Mouse (Mus musculus): ENCODE measurements at regions not wholly inside any gene's neighbourhood (a gene's known extent, or its start where the extent isn't known, plus 50 kb on each side); places are given as distances from the start of the nearest gene placed in this dataset.
A peak's percentile ranks its signal among the peaks of the same experiment; 100 is the strongest.

DNA sequence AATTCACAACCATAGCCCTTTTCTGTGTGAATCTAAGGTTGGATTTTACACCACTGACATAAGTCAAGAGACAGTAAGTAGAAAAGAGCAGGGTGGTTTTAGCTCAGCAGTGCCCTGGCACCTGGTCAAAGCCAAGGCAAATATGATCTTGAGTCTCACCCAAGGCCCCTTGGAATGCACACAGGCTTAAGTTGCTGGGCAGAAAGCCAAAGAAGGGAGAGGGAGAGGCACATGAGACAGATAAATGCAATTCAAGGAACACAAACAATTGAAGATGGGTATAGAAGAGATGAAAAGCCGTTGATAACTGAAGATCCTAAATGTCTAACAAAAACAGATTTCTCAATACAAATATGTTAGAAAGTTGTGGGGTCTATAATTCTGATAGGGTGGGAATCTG is 335.1 kb upstream of the Pik3r1 start:
- intact Hi-C loops (cut with DNase I): no loop called here
- no peak for DNase-seq (ENCODE audit: low spot score)

DNA sequence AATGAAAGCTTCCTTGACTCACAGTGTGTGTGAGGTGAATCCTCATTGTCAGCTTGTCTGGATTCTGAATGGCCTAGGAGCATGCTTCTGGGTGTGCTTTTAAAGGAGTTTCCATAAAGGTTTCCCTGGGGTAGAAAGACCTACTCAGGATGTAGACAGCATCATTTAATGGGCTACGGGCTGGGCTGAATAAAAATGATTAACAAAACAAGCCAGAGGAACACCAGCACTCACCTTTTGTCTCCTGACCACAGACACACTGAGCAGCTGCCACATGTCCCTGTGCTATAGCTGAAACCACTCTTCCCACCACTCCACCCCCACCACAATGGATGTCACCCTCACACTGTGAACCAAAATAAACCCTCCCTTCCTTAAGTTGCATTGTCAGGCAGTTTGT is 338.2 kb upstream of the Pik3r1 start:
- DNase-seq (ENCODE audit: low spot score): no peak
- intact Hi-C loops (cut with DNase I): no loop called here

DNA sequence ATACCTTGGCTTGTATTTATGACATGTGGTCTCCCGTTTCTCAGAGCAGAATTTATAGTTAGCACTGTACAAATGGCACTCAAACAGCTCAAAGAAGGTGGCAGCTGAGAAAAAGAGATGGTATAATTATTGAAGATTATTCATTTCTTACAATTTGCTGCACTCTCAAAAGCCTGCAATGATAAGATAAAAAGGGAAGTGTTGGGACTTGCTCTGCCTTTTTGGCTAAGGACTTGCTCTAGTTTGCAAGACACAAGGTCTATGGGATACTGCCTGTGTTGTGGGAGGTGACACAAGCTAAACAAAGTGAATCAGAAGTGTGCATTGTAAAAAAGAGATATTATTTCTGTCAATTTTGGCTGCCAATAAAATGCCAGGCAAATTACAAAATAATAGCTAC is 340.2 kb upstream of the Pik3r1 start:
- no peak for DNase-seq (ENCODE audit: low spot score)
- intact Hi-C loops (cut with DNase I): no loop called here

DNA sequence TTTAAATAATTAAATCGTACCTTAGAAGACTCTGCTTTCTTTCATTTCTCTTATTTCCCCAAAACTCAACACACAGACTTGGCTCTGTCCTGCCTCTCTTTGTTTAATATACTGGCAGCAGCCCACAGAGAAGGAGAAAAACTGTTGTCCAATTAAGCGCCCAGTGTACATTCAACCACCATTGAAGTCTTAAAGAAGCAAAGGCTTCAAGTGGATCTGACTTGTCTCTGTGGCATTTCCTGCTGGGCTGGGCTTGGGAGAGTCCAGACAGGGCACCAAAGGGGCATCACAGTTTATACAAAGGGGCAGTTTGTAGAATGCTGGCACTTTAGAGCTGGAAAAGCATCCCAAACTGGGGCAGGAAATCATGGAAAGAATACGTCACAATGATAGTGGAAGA is 340.9 kb upstream of the Pik3r1 start:
- intact Hi-C loops (cut with DNase I): no loop called here
- DNase-seq (ENCODE audit: low spot score): no peak

DNA sequence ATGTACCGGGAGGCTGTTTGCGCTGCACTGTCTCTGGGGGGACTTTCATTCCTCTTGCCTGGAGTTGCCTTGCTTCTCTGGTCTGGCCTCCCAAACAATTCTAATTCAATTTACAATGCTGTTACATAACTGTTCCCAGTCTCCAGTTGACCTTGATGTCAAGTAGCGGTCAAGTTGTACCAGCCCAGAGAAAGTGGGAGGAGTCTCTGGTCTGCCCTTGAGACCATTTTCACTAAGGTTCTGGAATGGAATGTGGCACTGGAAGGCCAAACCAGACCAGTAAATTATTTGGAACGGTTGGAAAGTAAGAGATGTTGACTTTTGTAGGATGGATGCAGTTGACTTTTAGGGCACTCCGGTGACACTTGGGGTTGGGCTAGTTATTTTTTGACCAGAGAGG is 345.9 kb upstream of the Pik3r1 start:
- peak; percentile 1 for DNase-seq (ENCODE audit: low spot score)
- intact Hi-C loops (cut with DNase I): no loop called here

DNA sequence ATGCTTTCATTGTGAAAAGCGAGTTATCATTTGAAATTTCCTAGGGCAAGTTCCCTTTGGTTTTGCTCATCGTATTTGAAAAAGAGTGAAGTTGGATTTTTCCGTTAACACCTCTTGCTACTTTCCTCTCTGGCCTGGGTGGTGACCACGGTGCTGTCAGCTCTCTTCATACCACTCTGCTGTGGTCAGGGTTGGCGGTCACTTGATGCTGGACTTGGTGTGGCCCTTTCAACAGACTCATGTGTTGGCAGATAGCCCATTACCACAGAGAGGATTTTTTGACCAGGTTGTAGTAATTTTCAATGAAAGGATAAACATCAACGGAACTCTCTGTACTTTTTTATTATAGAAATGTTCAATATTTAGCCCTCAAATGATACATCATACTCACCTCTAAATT is 354.3 kb upstream of the Pik3r1 start:
- intact Hi-C loops (cut with DNase I): no loop called here
- no peak for DNase-seq (ENCODE audit: low spot score)

DNA sequence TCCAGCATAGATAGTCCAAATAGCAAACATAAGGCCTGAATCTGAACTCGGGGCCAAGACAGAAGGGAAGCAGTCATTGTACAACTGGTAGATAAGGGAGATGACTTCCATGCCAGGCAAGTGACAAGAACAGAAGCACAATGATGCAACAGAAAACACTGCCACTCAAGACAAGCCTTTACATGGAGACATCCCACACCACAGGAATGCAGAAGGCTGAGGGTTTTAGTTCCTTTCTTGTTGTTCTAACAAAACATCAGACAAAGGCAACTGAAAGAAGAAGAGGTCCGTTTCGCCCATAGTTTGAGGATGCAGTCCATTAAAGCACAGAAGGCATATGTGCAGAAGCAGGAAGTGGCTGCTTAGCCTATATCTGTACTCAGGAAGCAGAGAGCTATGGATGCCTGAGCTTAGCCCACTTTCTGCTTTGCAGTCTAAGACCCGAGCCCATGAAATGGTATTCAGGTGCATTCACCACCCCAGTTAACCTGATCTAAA is 360.0 kb upstream of the Pik3r1 start:
- intact Hi-C loops (cut with DNase I): no loop called here
- no peak for DNase-seq (ENCODE audit: low spot score)

DNA sequence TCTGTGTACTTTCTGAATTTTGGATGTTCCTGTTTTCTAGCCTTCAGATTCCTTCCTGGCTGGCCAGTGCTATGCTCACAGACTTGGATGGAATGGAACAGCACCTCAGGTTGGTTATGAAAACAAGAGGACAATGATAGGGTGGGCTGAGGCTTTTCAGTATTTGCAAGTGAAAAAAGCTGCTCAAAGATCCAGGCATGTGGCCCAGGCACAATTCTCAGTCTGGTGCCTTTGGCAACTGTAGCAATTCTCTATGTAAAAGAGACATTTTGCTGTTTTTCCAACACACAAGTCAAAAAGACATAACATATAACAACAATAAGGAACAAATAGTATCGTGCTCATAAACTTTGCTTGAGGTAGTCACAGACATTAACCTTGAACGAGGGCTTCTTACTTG is 363.4 kb upstream of the Pik3r1 start:
- no peak for DNase-seq (ENCODE audit: low spot score)
- intact Hi-C loops (cut with DNase I): no loop called here

DNA sequence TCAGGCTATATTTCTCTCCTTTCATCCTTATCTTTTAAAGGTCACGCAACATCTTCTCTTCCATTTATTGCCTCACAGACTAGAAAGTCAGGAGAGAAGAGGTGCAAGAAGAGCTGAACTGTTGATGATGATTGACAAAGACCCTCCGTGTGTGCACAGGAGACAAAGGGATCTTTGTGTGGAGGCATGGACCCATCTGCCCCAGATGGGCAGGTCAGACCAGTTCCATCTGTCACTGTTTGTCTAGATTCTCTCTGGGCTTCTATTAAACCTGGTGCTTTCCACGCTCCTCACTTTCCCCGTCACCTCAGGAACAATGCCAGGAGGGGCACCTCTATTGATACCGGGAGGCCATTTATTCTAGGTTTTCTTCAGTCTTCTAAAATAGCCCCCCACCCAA is 364.1 kb upstream of the Pik3r1 start:
- DNase-seq (ENCODE audit: low spot score): no peak
- intact Hi-C loops (cut with DNase I): no loop called here

DNA sequence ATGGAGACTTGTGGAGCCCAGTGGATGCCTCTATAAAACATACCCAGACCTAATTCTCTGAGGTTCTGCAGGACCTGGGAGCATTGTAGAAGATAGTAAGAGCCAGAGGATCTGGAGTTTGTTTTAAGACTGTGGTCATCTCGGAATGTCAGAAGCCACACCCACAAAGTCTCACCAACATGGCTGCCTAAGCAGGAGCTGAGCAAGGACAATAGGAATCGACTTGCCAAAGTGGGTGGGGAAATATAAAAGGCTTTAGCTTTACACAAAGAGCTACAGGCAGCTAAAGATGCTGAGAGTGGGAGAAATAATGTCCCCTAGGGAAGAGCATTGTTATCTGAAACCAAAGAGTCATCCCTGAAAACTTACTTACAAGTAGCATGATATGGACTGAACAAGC is 364.7 kb upstream of the Pik3r1 start:
- intact Hi-C loops (cut with DNase I): no loop called here
- DNase-seq (ENCODE audit: low spot score): no peak

DNA sequence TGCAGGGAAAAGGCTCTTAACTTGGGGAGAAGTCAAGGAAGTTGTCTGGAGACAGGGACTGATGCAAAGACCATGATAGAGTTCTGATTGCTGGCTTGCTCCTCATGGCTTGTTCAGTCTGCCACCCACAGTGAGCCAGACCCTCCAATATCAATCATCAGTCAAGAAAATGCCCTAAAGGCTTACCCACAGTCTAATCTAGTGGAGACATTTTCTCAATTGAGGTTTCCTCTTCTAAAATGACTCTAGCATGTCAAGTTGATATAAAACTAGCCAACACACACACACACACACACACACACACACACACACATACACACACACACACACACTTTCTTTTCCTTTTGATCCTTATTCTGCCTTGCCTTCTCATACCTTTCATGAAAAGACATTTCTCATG is 367.2 kb upstream of the Pik3r1 start:
- no peak for DNase-seq (ENCODE audit: low spot score)
- intact Hi-C loops (cut with DNase I): no loop called here

DNA sequence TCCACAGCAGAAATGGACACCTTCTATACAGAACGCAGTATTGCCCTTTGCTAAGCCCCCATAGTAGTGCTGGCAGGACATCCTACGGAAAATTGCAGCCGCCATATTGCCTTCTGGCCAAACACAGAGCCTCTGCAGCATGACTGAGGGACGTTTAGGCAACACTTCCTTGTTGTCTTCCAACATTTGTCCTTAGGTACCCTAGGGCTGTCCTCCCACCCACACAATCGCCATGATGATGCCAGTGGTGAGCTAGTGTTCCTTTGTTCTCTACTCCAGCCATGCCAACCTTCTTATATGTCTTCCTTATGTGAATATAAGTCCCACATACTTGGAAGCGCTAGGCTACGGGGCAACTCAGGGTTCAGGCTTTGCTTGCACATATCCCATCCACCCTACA is 375.0 kb upstream of the Pik3r1 start:
- DNase-seq (ENCODE audit: low spot score): no peak
- intact Hi-C loops (cut with DNase I): no loop called here

DNA sequence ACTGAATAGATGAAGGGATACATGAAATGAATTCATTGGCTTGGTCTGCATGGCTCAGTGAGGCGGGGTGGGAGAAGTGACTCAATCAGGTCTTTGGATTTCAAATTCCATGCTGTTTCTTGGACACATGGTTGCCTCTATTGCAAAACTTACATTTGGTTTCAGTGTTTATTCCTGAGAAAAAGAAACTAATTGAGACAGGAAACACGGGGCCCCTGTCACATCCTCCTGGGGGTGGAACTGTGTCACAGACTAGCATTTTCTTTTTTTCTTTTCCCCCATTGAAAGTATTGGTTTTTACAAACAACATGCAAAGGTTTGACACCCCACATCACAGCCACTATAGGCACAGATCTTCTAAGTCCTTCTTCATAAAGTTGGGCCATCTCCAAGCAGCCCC is 375.8 kb upstream of the Pik3r1 start:
- DNase-seq (ENCODE audit: low spot score): no peak
- intact Hi-C loops (cut with DNase I): no loop called here

DNA sequence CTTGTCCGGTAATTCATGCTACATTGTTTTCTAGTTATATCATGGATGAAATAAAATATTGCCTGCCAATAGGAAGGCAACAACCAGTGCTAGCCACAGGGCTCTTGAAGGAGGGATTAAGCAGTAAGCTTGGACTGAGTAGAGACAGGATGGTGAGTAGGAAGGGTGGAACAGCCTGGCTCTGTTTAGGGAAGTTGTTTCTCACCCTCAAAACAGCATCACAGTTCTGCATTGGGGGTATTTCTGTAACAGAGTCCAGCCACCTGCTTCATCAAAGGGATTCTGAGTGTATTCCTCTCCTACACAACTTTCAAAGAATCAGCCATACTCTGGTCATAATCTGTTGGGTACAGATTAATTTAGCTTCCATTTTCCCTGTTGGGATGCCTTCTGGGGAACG is 380.0 kb upstream of the Pik3r1 start:
- intact Hi-C loops (cut with DNase I): no loop called here

DNA sequence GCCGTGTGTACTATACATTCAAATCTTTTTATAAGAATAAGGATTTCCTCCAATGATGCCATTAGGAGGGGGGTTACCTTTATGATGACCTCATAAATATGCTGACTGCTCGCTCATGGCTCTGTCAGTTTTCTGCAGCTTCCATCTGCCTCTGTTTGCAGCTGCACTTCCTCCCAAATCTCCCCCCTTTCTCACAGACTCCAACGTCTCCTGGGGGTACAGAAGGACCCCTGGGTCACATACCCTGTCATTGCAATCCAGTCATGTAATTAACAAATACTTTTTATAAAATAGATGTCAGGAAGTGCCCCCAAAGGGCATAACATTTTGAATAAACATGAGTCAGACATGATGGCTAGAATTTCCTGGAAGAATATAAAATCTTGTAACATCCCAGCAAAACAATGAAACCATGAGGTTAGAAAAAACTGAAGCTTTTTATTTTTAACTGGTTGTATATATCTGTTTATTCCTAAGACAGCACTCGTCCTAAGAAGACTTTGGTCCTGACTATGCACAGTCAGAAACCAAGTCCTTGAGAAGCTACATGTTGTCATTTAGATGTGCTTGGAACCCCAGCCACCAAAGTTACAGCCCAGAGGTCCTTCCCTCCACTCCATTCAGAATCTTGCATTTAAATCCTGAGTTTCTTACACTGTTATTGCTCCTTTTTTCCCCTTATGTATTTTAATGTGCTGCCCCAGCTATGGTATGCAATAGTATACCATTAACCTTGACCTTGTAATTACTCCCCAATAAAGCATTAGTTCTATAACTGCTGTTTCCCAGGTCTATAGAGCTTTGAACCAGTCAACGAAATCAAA is 386.0 kb upstream of the Pik3r1 start:
- no peak for DNase-seq (ENCODE audit: low spot score)
- intact Hi-C loops (cut with DNase I): no loop called here

More for the DNA sequence above, 380.0 kb upstream of the Pik3r1 start:
- DNase-seq (ENCODE audit: low spot score): no peak

DNA sequence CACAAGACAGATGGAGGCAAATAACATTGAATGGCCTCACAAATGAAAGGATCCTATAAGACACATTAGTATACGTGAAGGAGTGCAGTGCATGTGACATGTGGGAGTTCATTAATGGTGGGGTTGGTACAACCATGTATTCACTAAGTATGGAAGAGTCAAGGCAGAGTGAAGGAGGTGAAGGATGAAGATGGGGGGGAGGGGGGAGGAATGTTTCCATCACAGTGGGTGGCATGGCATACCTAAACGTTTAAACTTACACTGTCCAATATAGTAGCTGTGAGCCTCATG is 386.5 kb upstream of the Pik3r1 start:
- DNase-seq (ENCODE audit: low spot score): no peak
- intact Hi-C loops (cut with DNase I): no loop called here

DNA sequence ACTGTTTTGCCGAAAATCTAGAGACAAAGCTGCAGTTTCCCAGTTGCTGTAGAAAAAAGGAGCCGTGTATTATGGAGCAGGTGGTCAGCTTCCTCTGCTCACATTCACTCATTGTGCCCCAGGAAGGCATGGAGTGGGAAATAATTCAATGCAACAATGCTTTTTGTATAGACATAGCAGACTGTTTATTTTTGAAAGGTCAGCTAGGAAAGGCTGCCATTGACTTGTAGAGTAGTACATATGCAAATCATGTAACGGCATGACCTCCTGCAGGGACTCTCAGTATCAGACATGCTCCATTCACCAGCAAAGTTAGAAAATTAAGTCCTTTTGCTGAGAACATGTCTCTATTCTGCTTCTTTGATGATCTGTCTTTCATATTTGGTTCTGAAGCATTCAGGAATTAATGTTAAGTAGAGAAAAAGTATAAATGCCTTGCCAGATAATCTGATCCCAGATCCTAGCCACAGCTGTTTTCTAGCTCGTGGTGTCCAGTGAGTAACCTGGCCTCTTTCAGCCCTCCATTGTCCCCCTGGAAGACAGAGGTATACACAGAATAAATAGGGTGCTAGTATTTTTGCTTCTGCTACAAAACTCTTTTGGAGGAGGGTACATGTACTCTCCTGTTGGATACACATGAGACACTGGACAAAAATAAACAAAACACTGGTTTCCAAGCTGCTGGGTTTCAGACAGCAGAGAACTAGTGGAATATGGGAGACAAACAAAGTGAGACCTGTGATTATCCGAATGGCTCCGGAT is 389.5 kb upstream of the Pik3r1 start:
- no peak for DNase-seq (ENCODE audit: low spot score)
- intact Hi-C loops (cut with DNase I): no loop called here

DNA sequence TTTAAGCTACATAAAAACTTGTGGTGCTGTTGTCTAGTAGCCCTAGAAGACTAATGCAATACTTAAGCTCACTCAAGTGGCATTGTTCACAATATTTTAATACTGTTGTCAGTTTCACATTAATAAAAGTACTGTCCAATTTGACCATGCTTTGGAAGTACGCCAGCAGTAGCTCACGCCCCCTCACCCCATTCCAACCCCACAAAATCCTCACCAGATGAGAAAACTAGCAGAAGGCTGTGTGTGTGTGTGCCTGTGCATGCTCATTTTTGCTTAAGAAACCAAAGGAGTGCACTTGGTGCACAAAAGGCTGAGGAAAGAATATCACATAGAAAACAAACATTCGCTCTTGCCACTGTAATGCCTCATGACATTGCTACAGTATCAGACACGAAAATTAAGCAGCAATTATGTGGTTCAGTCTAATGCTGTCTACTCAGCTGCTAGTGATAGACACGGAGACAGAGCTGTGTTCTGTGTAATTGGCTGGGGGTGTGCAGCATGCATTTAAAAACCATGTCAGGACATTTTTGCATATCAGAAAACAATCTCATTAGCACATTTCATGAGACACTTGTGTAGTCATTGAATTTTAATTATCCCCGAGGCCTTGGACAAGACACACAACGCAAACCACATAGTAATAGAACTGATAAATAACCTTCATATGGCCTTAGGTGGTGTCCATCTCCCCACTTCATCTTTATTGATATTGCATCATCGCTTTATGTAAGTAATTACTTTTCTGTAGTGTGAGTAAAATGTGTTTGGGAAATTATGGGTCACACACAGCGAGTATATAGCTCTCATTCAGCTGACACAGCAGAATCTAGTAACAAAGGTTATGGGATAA is 405.6 kb upstream of the Pik3r1 start:
- DNase-seq (ENCODE audit: low spot score): no peak
- intact Hi-C loops (cut with DNase I): no loop called here

DNA sequence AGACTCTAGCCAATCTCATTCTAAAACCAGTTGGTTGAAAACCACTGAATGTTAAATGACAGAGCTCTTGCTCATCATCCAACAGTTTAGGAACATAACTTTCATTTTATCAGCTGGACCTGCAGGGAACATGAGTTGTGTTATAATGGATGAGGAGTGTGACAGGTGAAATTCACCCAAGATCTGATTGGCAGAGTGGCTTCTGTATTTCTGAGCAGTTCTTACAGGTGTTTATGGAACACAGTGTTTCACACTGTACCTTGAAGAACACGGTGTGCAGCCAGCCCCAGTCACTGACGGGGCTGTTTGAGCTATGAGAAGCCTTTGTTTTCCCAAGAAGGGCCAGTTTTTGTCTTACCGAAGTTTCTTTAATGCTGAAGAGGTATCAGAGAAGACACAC is 406.4 kb upstream of the Pik3r1 start:
- DNase-seq (ENCODE audit: low spot score): no peak
- intact Hi-C loops (cut with DNase I): no loop called here

DNA sequence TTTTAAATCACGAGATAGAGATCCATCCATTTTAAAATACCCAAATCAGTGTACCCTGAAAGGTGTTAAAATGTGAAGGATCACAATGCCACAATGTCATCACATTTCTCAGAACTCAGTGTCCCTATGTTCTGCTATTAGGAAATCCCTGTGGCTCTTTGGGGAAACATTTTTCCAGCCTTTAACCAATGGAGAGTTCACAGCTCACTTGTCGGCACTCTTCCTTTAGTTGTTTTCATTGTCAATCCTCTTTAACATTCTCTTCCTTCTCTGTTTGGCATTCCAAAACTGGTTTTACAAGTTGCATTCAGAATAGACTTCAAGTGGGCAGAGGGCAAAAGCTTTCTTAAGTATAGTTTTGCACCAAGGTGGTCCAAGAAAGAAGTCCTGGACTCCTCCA is 406.9 kb upstream of the Pik3r1 start:
- intact Hi-C loops (cut with DNase I): no loop called here

DNA sequence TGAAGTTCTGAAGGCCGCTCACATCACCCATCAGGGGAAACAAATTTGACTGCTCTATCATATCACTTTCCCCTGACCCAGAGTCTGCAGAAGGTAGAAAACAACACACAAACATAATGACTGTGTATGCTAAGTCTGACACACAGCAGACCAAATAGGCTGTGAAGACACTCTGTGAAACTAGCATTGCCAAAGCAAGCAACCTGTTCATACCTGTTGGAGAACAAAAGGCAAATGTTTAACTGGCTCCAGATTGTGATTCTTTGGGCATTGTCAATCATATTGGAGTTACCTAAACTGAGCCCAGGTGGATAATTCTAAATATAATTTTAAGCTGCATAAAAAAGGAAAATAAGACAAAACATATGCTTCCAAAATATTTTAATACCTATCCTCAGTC is 407.4 kb upstream of the Pik3r1 start:
- no peak for DNase-seq (ENCODE audit: low spot score)
- intact Hi-C loops (cut with DNase I): no loop called here

More for the DNA sequence above, 406.9 kb upstream of the Pik3r1 start:
- no peak for DNase-seq (ENCODE audit: low spot score)
